ENCODE assay signal across 10 mouse cellular contexts in the genomic region with DNA sequence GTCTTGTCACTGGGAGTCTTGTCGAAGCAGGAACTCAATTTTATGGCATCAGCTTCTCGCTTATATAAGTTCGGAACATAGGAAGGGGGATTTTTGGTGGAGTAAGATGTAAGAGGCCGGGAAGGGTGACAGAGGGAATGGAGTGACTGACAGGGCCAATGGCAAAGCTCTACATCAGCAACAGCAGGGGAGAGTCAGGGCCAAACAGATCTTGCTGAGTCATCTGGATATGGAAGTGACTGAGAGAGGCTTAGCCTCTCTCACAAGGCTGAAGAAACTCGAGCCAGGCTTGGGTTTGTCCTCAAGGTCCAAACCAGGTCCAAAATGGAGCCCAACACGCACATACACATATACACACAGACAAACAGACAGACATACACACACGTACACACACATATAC.
"Had no signal": no experiment of that assay in that cellular context is flagged by ENCODE, and none has a peak within 500 bp of the region (broad histone marks: within the 10 kb centered on the region; RNA-seq: fewer than 3 reads in every experiment).

No protein-coding gene starts in this region.

- DNase-seq: kidney, postnatal 14 days; kidney, postnatal 4 days; layer of hippocampus, adult 9-11 months; liver, embryonic 13.5 days; lung, adult 2 months; lung, postnatal 14 days; lung, postnatal 4 days; midbrain, embryonic 14.5 days; thymus, adult 18-20 months; thymus, postnatal 36 days had no signal
